Mouse (Mus musculus) heart, adult 2 months (tissue): ENCODE measurements around the gene 0610010K14Rik. TPM values are rescaled to one million over a fixed set of nuclear protein-coding genes. Genes with fewer than 3 reads are reported as not detected.

Experiments
- DNase-seq, 2 experiments: peaks; one replicate each; pipeline ENCODE4 v3.0.0; 2021
- H3K27ac ChIP-seq: fragments of 200-600 bp; 2 replicates; pipeline ENCODE4 v1.8.1; 2022
- H3K27me3 ChIP-seq: fragments of 200-500 bp; 2 replicates; pipeline ENCODE4 v1.6.1; 2012; ENCODE audit warnings: mild to moderate bottlenecking, low read length, inconsistent platforms, mixed read lengths; ENCODE audit not compliant: control insufficient read depth, insufficient read depth
- H3K36me3 ChIP-seq: fragments of 200-500 bp; 2 replicates; pipeline ENCODE4 v1.6.1; 2012; ENCODE audit warnings: low read length, inconsistent platforms; ENCODE audit not compliant: control insufficient read depth, insufficient read depth
- H3K4me1 ChIP-seq: fragments of 200-500 bp; 2 replicates; pipeline ENCODE4 v1.6.1; 2011; ENCODE audit warnings: low read length; ENCODE audit not compliant: control insufficient read depth, insufficient read depth
- H3K4me3 ChIP-seq: fragments of 200-600 bp; 2 replicates; pipeline ENCODE4 v1.8.1; 2022
- H3K79me2 ChIP-seq: fragments of 200-500 bp; replicated peaks from 2 replicates; pipeline ENCODE4 v1.6.1; 2012; ENCODE audit warnings: mild to moderate bottlenecking, inconsistent platforms, low read length, moderate library complexity, mixed read lengths; ENCODE audit not compliant: control insufficient read depth, insufficient read depth
- H3K9ac ChIP-seq: fragments of 200-500 bp; 2 replicates; pipeline ENCODE4 v1.6.1; 2012; ENCODE audit warnings: low read depth, mild to moderate bottlenecking, control low read depth, inconsistent platforms, low read length, mixed read lengths
- CTCF ChIP-seq: fragments of 200-600 bp; IDR thresholded peaks from 2 replicates; pipeline ENCODE4 v1.8.1; 2022; ENCODE audit warnings: antibody characterized with exemption, mild to moderate bottlenecking, moderate library complexity
- EP300 ChIP-seq: fragments of 200-500 bp; IDR thresholded peaks from 2 replicates; pipeline ENCODE4 v1.6.1; 2011; ENCODE audit warnings: low read depth, low read length, control low read depth; ENCODE audit not compliant: insufficient read depth
- POLR2A ChIP-seq: fragments of 200-500 bp; IDR thresholded peaks from 2 replicates; pipeline ENCODE4 v1.6.1; 2011; ENCODE audit warnings: mild to moderate bottlenecking, low read depth, low read length, control low read depth; ENCODE audit not compliant: insufficient read depth
- WGBS: fragments of 180-500 bp; shearing (Covaris S2); methylation state at CpG from one replicate; pipeline ENCODE4 v1.1.7; 2018; 5-methylcytosine and 5-hydroxymethylcytosine counted together
- intact Hi-C: fragments of 180-260 bp; cut with DNase I; formaldehyde crosslinking; loops from one replicate; pipeline ENCODE4 v1.15.1; 2025
- polyA plus RNA-seq: library from polyadenylated mRNA; depleted of rRNA; stranded (reverse); fragments of >200 nt; gene quantifications from 2 replicates; pipeline ENCODE4 v1.2.3, GENCODE M21; 2012
- total RNA-seq, 2 experiments: library from RNA; stranded (reverse); gene quantifications; 2 replicates each; pipeline ENCODE4 v1.2.3; 2021

The 0610010K14Rik gene
- total and polyA plus RNA-seq, 3 experiments: 30.7 to 38.9 (median 34.5) TPM

GRCm38 (mm10) chr11:70254337-70254736 is 16.6 kb upstream of the 0610010K14Rik start:
- H3K27me3 ChIP-seq: 0 out of 2 replicates have a peak, but pooled peaks cover 1% of the 10 kb centered on the region
- H3K79me2 ChIP-seq: no peaks in the 10 kb centered on the region
- 12% methylated on average over 18 of the region's 18 CpGs for WGBS
- peak overlapping the region; percentile 57 for H3K4me3 ChIP-seq
- DNase-seq: no peak
- peaks cover 2% of the 10 kb centered on the region for H3K4me1 ChIP-seq
- H3K27ac ChIP-seq: peak overlapping the region; percentile 13
- intact Hi-C loops: no loop called here
- no peak for TF ChIP-seq POLR2A
- peak overlapping the region; percentile 61 for H3K9ac ChIP-seq
- no peaks in the 10 kb centered on the region for H3K36me3 ChIP-seq

GRCm38 (mm10) chr11:70251853-70252252 is 14.1 kb upstream of the 0610010K14Rik start:
- WGBS: 50% methylated on average over 8 of the region's 8 CpGs

GRCm38 (mm10) chr11:70250150-70250549 is 12.4 kb upstream of the 0610010K14Rik start:
- intact Hi-C loops: no loop called here
- H3K27me3 ChIP-seq: 0 out of 2 replicates have a peak, but pooled peaks cover 1% of the 10 kb centered on the region
- DNase-seq: no peak
- no peak for TF ChIP-seq EP300
- TF ChIP-seq POLR2A: no peak
- no peak for TF ChIP-seq CTCF
- H3K36me3 ChIP-seq: no peaks in the 10 kb centered on the region
- H3K27ac ChIP-seq: no peak overlapping the region
- H3K9ac ChIP-seq: no peak overlapping the region
- H3K4me1 ChIP-seq: peaks cover 2% of the 10 kb centered on the region; the same call in 1 of the 2 replicates
- H3K79me2 ChIP-seq: no peaks in the 10 kb centered on the region
- H3K4me3 ChIP-seq: no peak overlapping the region
- 50% methylated on average over 11 of the region's 11 CpGs for WGBS

More at GRCm38 (mm10) chr11:70251853-70252252, 14.1 kb upstream of the 0610010K14Rik start:
- TF ChIP-seq POLR2A (no peak), EP300 (no peak), CTCF (no peak)
- DNase-seq: no peak
- Histone ChIP-seq H3K79me2 (no peaks in the 10 kb centered on the region), H3K27me3 (0 out of 2 replicates have a peak, but pooled peaks cover 1% of the 10 kb centered on the region), H3K27ac (no peak overlapping the region), H3K9ac (no peak overlapping the region), H3K4me3 (no peak overlapping the region), H3K36me3 (no peaks in the 10 kb centered on the region), H3K4me1 (peaks cover 2% of the 10 kb centered on the region; the same call in 1 of the 2 replicates)
- intact Hi-C loops: no loop called here

- Histone ChIP-seq H3K9ac (no peak overlapping the region), H3K4me3 (no peak overlapping the region), H3K4me1 (no peaks in the 10 kb centered on the region), H3K27me3 (no peaks in the 10 kb centered on the region), H3K27ac (no peak overlapping the region), H3K36me3 (no peaks in the 10 kb centered on the region), H3K79me2 (no peaks in the 10 kb centered on the region)
- 45% methylated on average over 9 of the region's 9 CpGs for WGBS
- DNase-seq: peak; percentile 44 to 53
- TF ChIP-seq POLR2A (no peak), CTCF (peak; percentile 94), EP300 (no peak)
- intact Hi-C loops: no loop called here
Observed at GRCm38 (mm10) chr11:70247136-70247845, 9.6 kb upstream of the 0610010K14Rik start.

- no peak for DNase-seq
- Histone ChIP-seq H3K36me3 (no peaks in the 10 kb centered on the region), H3K79me2 (no peaks in the 10 kb centered on the region), H3K27me3 (no peaks in the 10 kb centered on the region), H3K4me3 (no peak overlapping the region), H3K4me1 (no peaks in the 10 kb centered on the region; the same call in 1 of the 2 replicates), H3K27ac (no peak overlapping the region), H3K9ac (no peak overlapping the region)
- WGBS: 73% methylated on average over 11 of the region's 11 CpGs
- intact Hi-C loops: no loop called here
- TF ChIP-seq EP300 (no peak), CTCF (no peak), POLR2A (no peak)
Observed at GRCm38 (mm10) chr11:70242591-70242990, 4.9 kb upstream of the 0610010K14Rik start.

GRCm38 (mm10) chr11:70239541-70240279 is 2.0 kb upstream of the 0610010K14Rik start, which contains the start of the genes Gm21988 and Rnasek:
TSS of gene Gm21988 (minus strand) at chr11:70239830.
TSS of gene Rnasek (minus strand) at chr11:70239842.
- Histone ChIP-seq H3K36me3 (no peaks in the 10 kb centered on the region), H3K9ac (peak within 1 kb of the TSS; percentile 89), H3K4me3 (peak within 1 kb of the TSS; percentile 96), H3K27me3 (no peaks in the 10 kb centered on the region), H3K4me1 (peaks cover 3% of the 10 kb centered on the region), H3K79me2 (no peaks in the 10 kb centered on the region), H3K27ac (peak within 1 kb of the TSS; percentile 97)
- DNase-seq: peak; percentile 87
- peak; percentile 89 for TF ChIP-seq POLR2A
- TF ChIP-seq EP300: peak; percentile 47; the same call in 1 of the 2 replicates
- no peak for TF ChIP-seq CTCF
- WGBS: under 1% methylated on average over 35 of the region's 35 CpGs
- intact Hi-C loops: no loop called here
